Mouse (Mus musculus) layer of hippocampus, postnatal 36 days (tissue): ENCODE measurements around the gene Nrxn1. TPM values are rescaled to one million over a fixed set of nuclear protein-coding genes. Genes with fewer than 3 reads are reported as not detected.

Source experiments
- DNase-seq, 2 experiments: peaks; one replicate each; pipeline ENCODE4 v3.0.0; 2022
- total RNA-seq, 2 experiments: library from RNA; stranded (reverse); gene quantifications; 2 replicates each; pipeline ENCODE4 v1.2.3; 2021

Nrxn1 gene
- 100 to 1,000 TPM; 431 to 444 TPM for total RNA-seq

DNA sequence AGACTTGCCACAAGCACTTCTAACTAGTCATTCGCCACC is at the start of gene Nrxn1:
Gene Nrxn1, minus strand, starts transcription at position 30 of the 39 bp plus-strand sequence.
- no peak for DNase-seq

DNA sequence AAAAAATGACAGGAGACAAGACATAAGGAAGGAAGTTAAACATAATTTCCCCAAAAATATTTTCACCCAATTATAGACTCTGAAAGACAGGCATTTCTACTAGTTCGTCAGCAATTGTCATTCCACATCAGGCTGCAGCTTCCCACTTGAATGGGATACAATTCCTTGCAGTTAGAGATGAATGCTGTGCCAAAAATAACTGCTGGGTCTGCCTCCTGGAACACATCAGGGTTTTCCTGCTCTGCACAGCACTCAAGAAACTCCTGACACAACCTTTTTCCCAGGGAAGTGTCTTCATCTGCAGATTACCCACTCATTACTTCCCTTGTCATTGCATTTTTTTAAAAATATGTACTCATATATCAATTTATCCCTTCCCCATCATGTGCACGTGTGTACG is 44.0 kb upstream of the Nrxn1 start:
- DNase-seq = no peak

DNA sequence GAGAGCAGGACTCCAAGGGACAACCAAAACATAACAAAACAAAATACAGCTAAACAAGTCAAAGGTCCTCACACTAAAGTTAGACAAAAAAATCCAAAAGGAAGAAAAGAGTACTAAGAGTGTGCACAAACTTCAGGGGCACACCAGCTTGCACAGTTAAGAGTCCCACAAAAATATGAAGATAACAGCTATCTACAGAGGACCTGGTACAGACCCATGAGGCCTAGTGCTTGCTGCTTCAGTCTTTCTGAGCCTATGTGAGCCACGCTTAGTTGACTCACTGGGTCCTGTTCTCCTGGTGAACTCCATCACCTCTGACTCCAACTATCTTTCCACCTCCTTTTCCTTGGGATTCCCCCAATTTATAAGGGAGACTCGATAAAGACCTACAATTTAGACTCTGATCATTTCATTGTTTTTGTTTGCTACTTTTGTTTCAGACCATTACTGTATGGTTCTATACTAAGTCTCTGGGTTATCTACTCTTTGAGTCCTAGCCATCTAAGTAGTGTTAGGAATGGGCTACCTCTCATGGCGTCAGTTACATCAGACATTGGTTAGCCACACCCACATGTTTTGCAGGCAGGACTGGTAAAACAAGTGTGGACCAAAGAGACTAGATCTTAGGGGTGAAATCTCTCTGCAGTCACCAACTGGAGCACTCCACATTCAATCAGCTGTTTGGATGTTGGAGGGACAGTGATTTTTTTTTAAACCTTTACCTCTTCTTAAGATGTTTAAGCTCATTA is 20.2 kb upstream of the Nrxn1 start:
- DNase-seq = no peak

DNA sequence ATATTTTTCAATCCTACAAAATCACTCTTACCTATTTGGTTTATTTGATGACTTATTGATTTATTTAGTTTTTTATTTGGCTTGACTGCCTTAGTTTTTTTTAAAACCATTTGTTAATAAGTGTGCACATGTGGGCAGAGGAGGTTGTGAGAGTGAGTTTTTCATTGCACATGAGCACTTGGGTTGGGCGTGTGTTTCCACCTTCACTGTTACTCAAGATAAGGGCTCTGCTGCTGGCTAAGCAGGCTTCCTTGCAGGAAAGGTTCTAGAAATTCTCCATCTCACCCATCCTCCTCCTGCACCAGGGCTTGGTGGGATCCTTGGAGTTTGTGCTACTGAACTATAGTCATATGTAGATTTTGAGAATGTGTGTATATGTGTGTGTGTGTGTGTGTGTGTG is 19.2 kb upstream of the Nrxn1 start:
- DNase-seq = no peak

- peak; percentile 22 for DNase-seq
Measured at GRCm38 (mm10) chr17:91093081-91093875, 407 bp upstream of the Nrxn1 start.

GRCm38 (mm10) chr17:91092421-91093041 is 340 bp downstream of the Nrxn1 start:
- peak; percentile 83 to 86 for DNase-seq

DNA sequence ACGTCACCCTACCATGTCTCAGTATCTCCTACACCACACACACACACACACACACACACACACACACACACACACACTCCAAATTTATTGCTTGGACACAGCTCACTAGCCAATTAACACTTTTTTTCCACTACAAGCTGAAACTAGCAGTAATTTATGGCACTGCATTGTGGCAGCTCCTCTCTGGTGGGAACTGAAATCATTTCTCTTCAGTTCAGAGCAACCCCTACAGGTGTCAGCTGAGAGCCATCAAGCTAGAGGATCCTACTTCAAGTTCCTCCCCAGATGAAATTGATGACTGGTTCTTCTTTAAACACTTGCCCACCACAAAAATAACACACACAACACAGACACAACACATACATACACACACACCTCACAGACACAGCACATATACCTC is 2.2 kb downstream of the Nrxn1 start:
- no peak for DNase-seq

DNA sequence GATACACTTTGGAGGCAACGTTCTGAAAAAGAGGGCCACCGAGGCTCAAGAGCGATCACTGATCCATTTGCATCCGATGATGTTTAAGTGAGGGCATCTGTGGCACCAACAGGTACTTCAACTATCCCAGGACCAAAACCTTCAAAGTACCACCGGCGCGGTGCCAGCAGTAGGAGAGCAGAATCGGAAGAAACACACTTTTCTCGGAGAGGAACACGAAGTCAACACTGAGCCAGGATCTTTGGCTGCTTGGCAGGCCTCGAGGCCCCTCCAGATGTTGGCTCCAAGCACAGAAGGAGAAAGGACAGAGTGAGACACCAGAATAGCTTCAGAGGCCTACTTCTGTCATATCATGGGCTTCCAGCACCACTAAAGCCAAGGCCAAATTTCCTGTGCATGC is 3.9 kb downstream of the Nrxn1 start:
- peak in 1 of 2 experiments; percentile 7 for DNase-seq

- no peak for DNase-seq
Measured at GRCm38 (mm10) chr17:91088037-91088715, 4.7 kb downstream of the Nrxn1 start.

DNA sequence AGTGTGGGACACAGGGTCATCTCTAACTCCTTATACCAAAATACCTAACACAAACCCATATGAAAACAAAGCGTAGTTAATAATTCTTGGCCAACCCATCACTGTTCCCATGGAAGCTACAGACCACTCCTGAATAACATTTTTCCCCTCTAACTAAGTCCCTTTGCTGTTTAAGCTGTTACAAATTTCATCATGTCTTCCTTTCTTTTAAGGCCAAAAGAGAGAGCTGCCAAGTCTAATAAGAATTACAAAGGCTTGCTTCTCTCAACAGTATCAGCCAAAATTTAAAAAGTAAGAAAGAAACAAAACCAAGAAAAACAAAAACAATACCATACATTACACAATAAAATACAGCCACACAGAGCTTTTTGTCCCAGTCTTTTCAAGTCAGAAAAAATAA is 6.5 kb downstream of the Nrxn1 start:
- DNase-seq = no peak

GRCm38 (mm10) chr17:91085416-91085815 is 7.5 kb downstream of the Nrxn1 start:
- DNase-seq = no peak

- DNase-seq = no peak
Measured at GRCm38 (mm10) chr17:91079096-91079495, 13.8 kb downstream of the Nrxn1 start.

GRCm38 (mm10) chr17:91074780-91075179 is 18.1 kb downstream of the Nrxn1 start:
- no peak for DNase-seq

GRCm38 (mm10) chr17:91033466-91033865 is 59.4 kb downstream of the Nrxn1 start:
- DNase-seq = no peak

DNA sequence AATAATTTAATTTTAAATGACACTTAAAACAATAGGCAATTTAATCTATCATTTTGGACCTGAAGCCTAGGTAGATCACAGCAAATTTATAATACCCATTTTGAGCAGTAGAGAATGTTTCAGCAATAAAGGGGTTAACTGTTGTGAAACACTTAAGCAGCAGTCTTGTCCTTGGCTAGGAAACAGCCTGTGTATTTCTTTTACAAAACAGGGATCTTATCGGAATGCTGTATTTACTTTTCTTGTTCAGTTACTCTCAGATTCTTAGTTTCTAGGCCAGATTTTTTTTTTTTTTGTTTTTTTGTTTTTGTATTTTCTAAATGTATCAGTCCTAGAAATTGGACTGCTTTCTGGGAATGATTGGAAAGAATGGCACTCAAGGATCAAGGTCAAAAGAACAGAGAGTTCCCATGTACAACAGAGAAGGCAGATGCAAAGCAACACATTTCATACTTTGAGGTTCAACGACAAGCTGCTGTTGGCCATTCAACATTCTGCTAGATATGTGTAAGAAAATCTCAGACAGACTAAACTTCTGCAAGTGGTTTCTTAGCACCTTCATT is 67.7 kb downstream of the Nrxn1 start:
- no peak for DNase-seq

- DNase-seq = no peak
Measured at GRCm38 (mm10) chr17:91007385-91008089, 85.3 kb downstream of the Nrxn1 start.

GRCm38 (mm10) chr17:91000389-91000788 is 92.5 kb downstream of the Nrxn1 start:
- DNase-seq = no peak

GRCm38 (mm10) chr17:90999667-91000154 is 93.2 kb downstream of the Nrxn1 start:
- peak; percentile 33 to 42 for DNase-seq

GRCm38 (mm10) chr17:90997714-90998113 is 95.2 kb downstream of the Nrxn1 start:
- DNase-seq = no peak

DNA sequence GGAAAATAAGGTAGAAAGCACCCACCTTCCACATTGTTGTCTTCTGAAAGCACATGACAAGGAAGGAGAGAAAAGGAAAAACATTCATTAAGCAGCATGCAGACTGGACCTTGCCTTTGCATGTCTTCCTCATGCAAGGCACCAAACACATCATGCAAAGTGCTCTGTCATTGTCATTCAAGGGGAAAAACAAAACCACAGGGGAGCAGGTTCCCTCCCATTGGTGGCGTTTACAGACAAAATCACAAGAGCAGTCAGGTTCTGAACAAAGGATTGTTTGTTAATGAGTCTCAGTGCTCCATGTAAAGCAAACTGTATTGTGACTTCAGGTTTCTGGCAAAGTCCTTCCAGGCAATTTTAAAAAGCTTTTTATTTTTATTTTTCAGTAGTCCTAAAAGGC is 97.4 kb downstream of the Nrxn1 start:
- DNase-seq = no peak

DNA sequence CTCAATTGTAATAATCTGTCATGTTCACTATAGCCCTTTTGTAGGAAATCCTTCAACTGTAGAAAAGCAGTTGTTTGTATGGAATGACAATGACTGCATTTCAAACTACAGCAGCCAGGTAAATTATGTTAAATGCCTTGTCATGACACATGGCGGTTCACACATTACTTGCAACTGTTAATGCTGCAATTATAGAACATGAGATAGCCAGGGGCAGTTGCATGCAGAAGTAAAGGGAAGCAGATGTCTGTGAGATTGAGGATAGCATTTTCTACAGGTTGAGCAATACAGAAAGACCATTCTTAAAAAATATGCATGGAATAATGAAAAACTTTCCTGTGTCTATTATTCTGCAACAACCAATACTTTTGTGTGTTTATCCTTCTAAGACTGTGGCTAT is 98.6 kb downstream of the Nrxn1 start:
- no peak for DNase-seq

- no peak for DNase-seq
Measured at GRCm38 (mm10) chr17:90990747-90991146, 102.1 kb downstream of the Nrxn1 start.
